Mouse (Mus musculus) CH12.LX (cell line): ENCODE measurements around the gene Gatd1. TPM values are rescaled to one million over a fixed set of nuclear protein-coding genes. Genes with fewer than 3 reads are reported as not detected.

Experiments
- DNase-seq: peaks from one replicate; pipeline ENCODE4 v3.0.0-alpha.2; 2013; ENCODE audit errors: extremely low read depth
- H3K27ac ChIP-seq: 2 replicates; pipeline ENCODE4 v1.5.1; 2012; ENCODE audit warnings: low read depth, mild to moderate bottlenecking, control low read depth, moderate library complexity; ENCODE audit not compliant: insufficient read depth
- H3K27me3 ChIP-seq: replicated peaks from 2 replicates; pipeline ENCODE3; 2012; ENCODE audit warnings: inconsistent platforms
- H3K36me3 ChIP-seq, 2 experiments: replicated peaks in 1 of 2; 2 replicates each; pipeline versions ENCODE3 to v1.6.1; 2012; ENCODE audit warnings: inconsistent platforms in 1 of 2, low read length in 1 of 2, mild to moderate bottlenecking in 1 of 2, mixed read lengths in 1 of 2, moderate library complexity in 1 of 2; ENCODE audit not compliant: control insufficient read depth in 1 of 2, insufficient read depth in 1 of 2
- H3K4me1 ChIP-seq, 2 experiments: 2 replicates each; pipeline ENCODE4 v1.6.1; 2012; ENCODE audit warnings: inconsistent platforms in 1 of 2, moderate library complexity in 1 of 2; ENCODE audit not compliant: insufficient read depth in 2 of 2, control insufficient read depth in 1 of 2
- H3K4me2 ChIP-seq: 2 replicates; pipeline ENCODE4 v1.6.1; 2012; ENCODE audit warnings: low read depth, mild to moderate bottlenecking, control low read depth; ENCODE audit not compliant: poor library complexity, insufficient read depth, severe bottlenecking
- H3K4me3 ChIP-seq, 3 experiments: fragments of 150-350 bp in 1 of 3; sonication (generic) in 1 of 3; replicated peaks in 1 of 3; 2 replicates each; pipeline versions ENCODE3 to v1.5.1; 2011 to 2012; ENCODE audit warnings: low read depth in 2 of 3, low read length in 2 of 3, mild to moderate bottlenecking in 2 of 3, moderate library complexity in 2 of 3, control low read depth in 1 of 3, improper control_type of control experiment in 1 of 3, inconsistent platforms in 1 of 3, mixed read lengths in 1 of 3; ENCODE audit not compliant: poor library complexity in 1 of 3
- H3K79me2 ChIP-seq: replicated peaks from 2 replicates; pipeline ENCODE4 v1.6.1; 2012; ENCODE audit warnings: mild to moderate bottlenecking, moderate library complexity; ENCODE audit not compliant: control insufficient read depth, poor library complexity, insufficient read depth, severe bottlenecking; ENCODE audit errors: extremely low read depth
- H3K9ac ChIP-seq: 2 replicates; pipeline ENCODE4 v1.6.1; 2012; ENCODE audit warnings: low read depth, mild to moderate bottlenecking, control low read depth, moderate library complexity; ENCODE audit not compliant: insufficient read depth
- H3K9me3 ChIP-seq: replicated peaks from 2 replicates; pipeline ENCODE3; 2012; ENCODE audit warnings: low read length, inconsistent platforms, mixed read lengths
- CHD1 ChIP-seq: IDR thresholded peaks from 2 replicates; pipeline ENCODE4 v1.6.1; 2012; ENCODE audit warnings: low read depth, low read length, improper control_type of control experiment, inconsistent platforms
- CHD2 ChIP-seq: IDR thresholded peaks from 2 replicates; pipeline ENCODE4 v1.6.1; 2011; ENCODE audit warnings: low read length, improper control_type of control experiment
- E2F4 ChIP-seq: IDR thresholded peaks from 2 replicates; pipeline ENCODE4 v1.6.1; 2011; ENCODE audit warnings: low read depth, low read length, improper control_type of control experiment; ENCODE audit not compliant: insufficient replicate concordance
- EP300 ChIP-seq: IDR thresholded peaks from 2 replicates; pipeline ENCODE4 v1.6.1; 2011; ENCODE audit warnings: low read length, improper control_type of control experiment
- ETS1 ChIP-seq: conservative IDR thresholded peaks from 2 replicates; pipeline ENCODE4 v1.6.1; 2012; ENCODE audit warnings: low read depth, mild to moderate bottlenecking, inconsistent platforms, low read length, improper control_type of control experiment, moderate library complexity
- IRF4 ChIP-seq: IDR thresholded peaks from 2 replicates; pipeline ENCODE4 v1.6.1; 2014; ENCODE audit warnings: low read depth, mild to moderate bottlenecking, inconsistent platforms, low read length, improper control_type of control experiment
- JUN ChIP-seq: IDR thresholded peaks from 2 replicates; pipeline ENCODE4 v1.6.1; 2011; ENCODE audit warnings: low read depth, mild to moderate bottlenecking, low read length, improper control_type of control experiment, moderate library complexity; ENCODE audit not compliant: insufficient read depth
- KAT2A ChIP-seq: IDR thresholded peaks from 2 replicates; pipeline ENCODE4 v1.6.1; 2012; ENCODE audit warnings: low read length, improper control_type of control experiment, inconsistent platforms; ENCODE audit not compliant: insufficient replicate concordance
- MAX ChIP-seq: IDR thresholded peaks from 2 replicates; pipeline ENCODE4 v1.6.1; 2011; ENCODE audit warnings: low read length, improper control_type of control experiment
- MAZ ChIP-seq: IDR thresholded peaks from 2 replicates; pipeline ENCODE4 v1.6.1; 2012; ENCODE audit warnings: low read depth, mild to moderate bottlenecking, inconsistent platforms, low read length, improper control_type of control experiment, moderate library complexity
- MEF2A ChIP-seq: IDR thresholded peaks from 2 replicates; pipeline ENCODE4 v1.6.1; 2014; ENCODE audit warnings: low read depth, mild to moderate bottlenecking, inconsistent platforms, low read length, improper control_type of control experiment, borderline replicate concordance
- MXI1 ChIP-seq: IDR thresholded peaks from 2 replicates; pipeline ENCODE4 v1.6.1; 2011; ENCODE audit warnings: mild to moderate bottlenecking, low read depth, low read length, improper control_type of control experiment
- MYC ChIP-seq: IDR thresholded peaks from 2 replicates; pipeline ENCODE4 v1.6.1; 2011; ENCODE audit warnings: low read depth, mild to moderate bottlenecking, improper control_type of control experiment, low read length
- NELFE ChIP-seq: IDR thresholded peaks from 2 replicates; pipeline ENCODE4 v1.6.1; 2011; ENCODE audit warnings: low read depth, low read length, improper control_type of control experiment
- PAX5 ChIP-seq: IDR thresholded peaks from 2 replicates; pipeline ENCODE4 v1.6.1; 2012; ENCODE audit warnings: low read length, inconsistent platforms, mixed read lengths
- POLR2A ChIP-seq: IDR thresholded peaks from 2 replicates; pipeline ENCODE4 v1.6.1; 2011; ENCODE audit warnings: low read depth, mild to moderate bottlenecking, improper control_type of control experiment, low read length
- POLR2AphosphoS2 ChIP-seq: IDR thresholded peaks from 2 replicates; pipeline ENCODE4 v1.6.1; 2011; ENCODE audit warnings: low read depth, low read length, improper control_type of control experiment
- RCOR1 ChIP-seq: conservative IDR thresholded peaks from 2 replicates; pipeline ENCODE4 v1.6.1; 2012; ENCODE audit warnings: low read depth, mild to moderate bottlenecking, inconsistent platforms, low read length, improper control_type of control experiment
- SMC3 ChIP-seq: IDR thresholded peaks from 2 replicates; pipeline ENCODE4 v1.6.1; 2011; ENCODE audit warnings: low read depth, low read length, improper control_type of control experiment
- TBP ChIP-seq: conservative IDR thresholded peaks from 2 replicates; pipeline ENCODE4 v1.6.1; 2011; ENCODE audit warnings: low read depth, low read length, improper control_type of control experiment
- TCF12 ChIP-seq: IDR thresholded peaks from 2 replicates; pipeline ENCODE4 v1.6.1; 2014; ENCODE audit warnings: low read depth, mild to moderate bottlenecking, inconsistent platforms, low read length, improper control_type of control experiment
- ZC3H11A ChIP-seq: IDR thresholded peaks from 2 replicates; pipeline ENCODE4 v1.6.1; 2012; ENCODE audit warnings: low read depth, mild to moderate bottlenecking, inconsistent platforms, low read length, improper control_type of control experiment
- ZKSCAN1 ChIP-seq: IDR thresholded peaks from 2 replicates; pipeline ENCODE4 v1.6.1; 2012; ENCODE audit warnings: low read depth, inconsistent platforms, low read length, improper control_type of control experiment, borderline replicate concordance
- ZMIZ1 ChIP-seq: IDR thresholded peaks from 2 replicates; pipeline ENCODE4 v1.6.1; 2012; ENCODE audit warnings: low read depth, mild to moderate bottlenecking, inconsistent platforms, low read length, improper control_type of control experiment
- ZNF384 ChIP-seq: IDR thresholded peaks from 2 replicates; pipeline ENCODE4 v1.6.1; 2012; ENCODE audit warnings: low read depth, low read length, improper control_type of control experiment, inconsistent platforms
- dilution Hi-C: fragments of 300-500 bp; cut with MboI; formaldehyde crosslinking; loops from 2 replicates; pipeline ENCODE4 v1.14.3; 2020; ENCODE audit warnings: low sequenced_read_pairs; ENCODE audit not compliant: extremely low pct_unique_long_range_greater_than_20kb, extremely low pct_ligation_motif_present
- in situ Hi-C: fragments of 300-500 bp; cut with MboI; formaldehyde crosslinking; loops from 3 replicates; pipeline ENCODE4 v1.14.3; 2019; ENCODE audit warnings: low sequenced_read_pairs, low pct_ligation_motif_present, low pct_unique_long_range_greater_than_20kb, mixed read lengths
- polyA plus RNA-seq: library from polyadenylated mRNA; unstranded; fragments of >175 nt; gene quantifications from 2 replicates; pipeline ENCODE4 v1.2.1, GENCODE M21; 2012; ENCODE audit warnings: low read depth; ENCODE audit not compliant: insufficient read length
- total RNA-seq, 2 experiments: library from RNA; depleted of rRNA; stranded (reverse); fragments of 300-350 nt in 1 of 2; fragments of >200 nt in 1 of 2; gene quantifications; 2 replicates each; pipeline ENCODE4 v1.2.3; 2012 to 2014

Gatd1 gene
- total and polyA plus RNA-seq, 3 experiments: 21.2 to 31.4 (median 29.6) TPM

DNA sequence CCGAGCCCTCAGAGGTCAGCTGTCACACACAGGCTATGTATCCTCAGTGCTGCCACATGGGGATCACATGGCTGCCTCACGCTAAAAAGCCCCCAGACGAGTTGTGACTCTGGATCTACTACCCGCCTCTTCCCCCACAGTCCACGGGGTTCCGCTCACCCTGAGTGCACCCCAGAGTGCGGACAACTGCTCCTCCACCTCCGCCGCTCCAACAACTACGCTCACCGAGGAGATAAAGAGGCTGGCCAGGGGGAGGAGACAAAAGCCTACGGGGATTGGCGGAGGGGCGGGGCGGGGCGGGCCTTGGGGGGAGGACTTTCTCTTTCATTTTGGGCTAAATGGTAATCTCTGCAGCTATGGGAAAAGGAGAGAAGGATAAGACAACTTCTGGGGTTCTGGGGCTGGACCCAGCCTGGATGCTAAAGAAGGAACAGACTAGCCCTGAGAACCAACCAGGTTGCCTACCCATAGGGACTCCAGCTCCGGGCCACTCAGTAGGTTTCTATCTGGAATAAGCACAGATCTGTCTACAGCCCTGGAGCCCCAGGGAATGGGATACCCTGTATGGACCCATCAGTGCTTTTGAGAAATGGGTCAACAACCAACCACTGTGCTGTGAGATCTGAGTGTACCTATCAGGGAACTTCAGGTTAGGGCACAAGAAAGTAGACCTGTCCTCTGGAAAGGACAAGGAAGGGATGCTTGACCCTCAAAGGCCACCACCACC is 21.4 kb upstream of the Gatd1 start:
- Histone ChIP-seq H3K4me3 (peak overlapping the region; percentile 50 to 65 (median 55)), H3K79me2 (peaks cover 12% of the 10 kb centered on the region), H3K4me1 (peaks cover 17 to 37% of the 10 kb centered on the region in 2 experiments), H3K27me3 (no peaks in the 10 kb centered on the region), H3K27ac (peak overlapping the region; percentile 28; the same call in 1 of the 2 replicates), H3K9me3 (no peaks in the 10 kb centered on the region), H3K4me2 (peak overlapping the region; percentile 92), H3K9ac (peak overlapping the region; percentile 62), H3K36me3 (peaks cover 62 to 66% of the 10 kb centered on the region in 2 experiments)
- TF ChIP-seq E2F4 (no peak), ZMIZ1 (0 out of 2 replicates have a peak, but pooled peaks have one; percentile 19), TBP (no peak), CHD1 (no peak), RCOR1 (no peak), ZC3H11A (no peak), POLR2AphosphoS2 (no peak), TCF12 (peak; percentile 29; the same call in 1 of the 2 replicates), MXI1 (peak; percentile 81), MYC (0 out of 2 replicates have a peak, but pooled peaks have one; percentile 43), POLR2A (peak; percentile 58), ETS1 (no peak), EP300 (no peak), KAT2A (no peak), MEF2A (no peak), JUN (no peak), MAZ (no peak), PAX5 (no peak), ZKSCAN1 (no peak), NELFE (no peak; the same call in 1 of the 2 replicates), MAX (no peak), CHD2 (no peak), SMC3 (no peak), ZNF384 (no peak), IRF4 (no peak)
- dilution Hi-C loops (no loop called here), in situ Hi-C loops (no loop called here)
- DNase-seq: peak; percentile 67
